Mouse (Mus musculus) ovary, postnatal 36 days (tissue): ENCODE measurements around the gene Zfp207.
"Not testable (repeated sequence)": the region's sequence is repeated elsewhere in the genome, so short reads cannot be mapped to it uniquely, and the experiment has no call there.

ENCODE experiments used
- DNase-seq: peaks from one replicate; pipeline ENCODE4 v3.0.0; 2022; ENCODE audit warnings: low spot score, mixed read lengths

The Zfp207 gene

GRCm38 (mm10) chr11:80383019-80383625 is at the start of gene Zfp207:
Zfp207 (plus strand) TSS chr11:80383279.
- peak; percentile 97 for DNase-seq

GRCm38 (mm10) chr11:80335609-80336350 is 47.3 kb upstream of the Zfp207 start:
- DNase-seq, result no peak

GRCm38 (mm10) chr11:80336351-80336730 is 46.7 kb upstream of the Zfp207 start:
- DNase-seq, result no peak

- DNase-seq, result no peak
Measured at GRCm38 (mm10) chr11:80342482-80342881, 40.6 kb upstream of the Zfp207 start.

- DNase-seq, result peak; percentile 69
Measured at GRCm38 (mm10) chr11:80351832-80352430, 31.1 kb upstream of the Zfp207 start.

- DNase-seq, result no peak
Measured at GRCm38 (mm10) chr11:80354832-80355231, 28.2 kb upstream of the Zfp207 start.

- no peak for DNase-seq
Measured at GRCm38 (mm10) chr11:80368949-80369348, 14.1 kb upstream of the Zfp207 start.

- no peak for DNase-seq
Measured at GRCm38 (mm10) chr11:80376651-80377050, 6.4 kb upstream of the Zfp207 start.

GRCm38 (mm10) chr11:80377712-80378451 is 5.2 kb upstream of the Zfp207 start, which contains the start of gene 5730455P16Rik:
5730455P16Rik (minus strand) TSS chr11:80378034.
- peak; percentile 82 for DNase-seq

- not testable (repeated sequence) for DNase-seq
Measured at GRCm38 (mm10) chr11:80378452-80379068, 4.5 kb upstream of the Zfp207 start.

GRCm38 (mm10) chr11:80379184-80379583 is 3.9 kb upstream of the Zfp207 start:
- not testable (repeated sequence) for DNase-seq

GRCm38 (mm10) chr11:80382626-80383018 is 457 bp upstream of the Zfp207 start:
- DNase-seq, result peak; percentile 25

- no peak for DNase-seq
Measured at GRCm38 (mm10) chr11:80383626-80384046, 557 bp downstream of the Zfp207 start.

- DNase-seq, result no peak
Measured at GRCm38 (mm10) chr11:80384461-80384860, 1.4 kb downstream of the Zfp207 start.

GRCm38 (mm10) chr11:80385055-80385454 is 2.0 kb downstream of the Zfp207 start:
- DNase-seq, result no peak

GRCm38 (mm10) chr11:80386790-80387189 is 3.7 kb downstream of the Zfp207 start:
- no peak for DNase-seq

- DNase-seq, result no peak
Measured at GRCm38 (mm10) chr11:80389885-80390284, 6.8 kb downstream of the Zfp207 start.

GRCm38 (mm10) chr11:80391407-80392120 is 8.5 kb downstream of the Zfp207 start:
- DNase-seq, result no peak

GRCm38 (mm10) chr11:80395930-80396329 is 12.9 kb downstream of the Zfp207 start:
- DNase-seq, result no peak

- no peak for DNase-seq
Measured at GRCm38 (mm10) chr11:80396617-80397016, 13.5 kb downstream of the Zfp207 start.

GRCm38 (mm10) chr11:80407878-80408277 is 24.8 kb downstream of the Zfp207 start:
- DNase-seq, result not testable (repeated sequence)
